Mouse (Mus musculus): ENCODE measurements around the gene Ncapd2.

DNA sequence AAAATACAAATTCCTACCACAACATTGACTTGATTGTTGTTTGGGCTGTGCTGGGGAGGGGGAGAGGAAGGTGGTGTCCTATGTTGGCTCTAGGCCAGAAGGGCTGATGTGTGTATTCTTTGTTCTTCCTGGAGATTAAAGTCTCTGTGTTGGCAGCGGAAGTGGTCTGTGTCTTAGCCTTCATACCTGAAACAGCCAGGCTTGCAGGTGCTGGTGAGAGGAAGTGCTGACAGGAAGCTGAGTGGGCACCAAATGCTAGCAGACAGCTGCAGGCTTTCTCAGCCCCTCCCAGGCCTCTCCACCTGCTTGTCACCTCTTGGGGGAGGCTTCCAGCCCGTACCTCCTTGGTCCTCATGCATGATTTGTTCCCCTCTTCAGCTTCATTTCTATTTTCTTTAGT lies 30.6 kb upstream of the Ncapd2 start:
- TF ChIP-seq CTCF (IDR thresholded peaks at IDR 0.05; ENCODE audit: low read depth) (no peak), EP300 (IDR thresholded peaks at IDR 0.05; ENCODE audit: low read depth) (no peak)

All from heart, postnatal 0 days (tissue).